Comparison of ENCODE assay signal across 8 mouse cellular contexts in the genomic region with DNA sequence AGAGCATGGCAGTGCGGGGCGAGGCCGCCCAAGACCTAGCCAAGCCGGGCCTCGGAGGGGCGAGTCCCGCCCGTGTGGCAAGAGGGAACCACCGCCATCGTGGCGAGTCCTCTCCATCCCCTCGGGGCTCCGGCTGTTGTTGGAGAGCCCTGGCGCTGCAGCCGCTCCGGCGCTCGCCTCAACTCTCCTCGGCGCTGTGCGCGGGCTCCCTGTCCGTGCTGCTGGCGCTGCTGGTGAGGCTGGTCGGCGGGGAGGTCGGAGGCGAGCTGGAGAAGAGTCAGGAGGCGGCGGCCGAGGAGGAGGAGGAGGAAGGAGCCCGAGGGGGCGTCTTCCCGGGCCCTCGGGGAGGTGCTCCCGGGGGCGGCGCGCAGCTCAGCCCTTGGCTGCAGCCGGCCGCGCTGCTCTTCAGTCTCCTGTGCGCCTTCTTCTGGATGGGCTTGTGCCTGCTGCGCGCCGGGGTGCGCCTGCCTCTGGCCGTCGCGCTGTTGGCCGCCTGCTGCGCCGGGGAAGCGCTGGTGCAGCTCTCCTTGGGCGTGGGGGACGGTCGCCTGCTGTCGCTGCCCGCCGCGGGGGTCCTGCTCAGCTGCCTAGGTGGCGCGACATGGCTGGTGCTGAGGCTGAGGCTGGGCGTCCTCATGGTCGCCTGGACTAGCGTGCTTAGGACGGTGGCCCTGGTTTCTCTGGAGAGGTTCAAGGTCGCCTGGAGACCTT. TPM values are rescaled to one million over a fixed set of nuclear protein-coding genes. Genes with fewer than 3 reads are reported as not detected.
DNase-seq lines count a peak whose midpoint lies in the region; ATAC-seq lines count a peak whose summit lies in the region.

No protein-coding gene starts in this region.

- peak; percentile 82 for DNase-seq in Muller cell, postnatal 12 days (ENCODE audit: inconsistent ontology term)
- peak; percentile 57 to 71 for DNase-seq in cerebellum, adult 18-20 months
- DNase-seq in heart, postnatal 10 days = peak; percentile 80 to 88
- DNase-seq in kidney, postnatal 36 days = peak; percentile 61 to 67
- peak; percentile 68 for DNase-seq in ovary, postnatal 14 days (ENCODE audit: low spot score)
- peak; percentile 77 for DNase-seq in urinary bladder, postnatal 14 days (ENCODE audit: low spot score)

- peak overlapping the region; percentile 65 for H3K9ac ChIP-seq in forebrain, embryonic 16.5 days (replicated peaks; ENCODE audit: low read depth, low read length)
- H3K9ac ChIP-seq in liver, embryonic 16.5 days (ENCODE audit: low read depth, low read length) = no peak overlapping the region; the same call in 1 of the 2 replicates

- no peaks in the 10 kb centered on the region for H3K9me3 ChIP-seq in forebrain, embryonic 16.5 days (ENCODE audit: control insufficient read depth, low read length)
- no peaks in the 10 kb centered on the region for H3K9me3 ChIP-seq in liver, embryonic 16.5 days (replicated peaks; ENCODE audit: control insufficient read depth, low read length)

- peaks cover 13% of the 10 kb centered on the region for H3K4me1 ChIP-seq in forebrain, embryonic 16.5 days (replicated peaks; ENCODE audit: control insufficient read depth, insufficient read depth, low read length)
- H3K4me1 ChIP-seq in liver, embryonic 16.5 days (ENCODE audit: control insufficient read depth, low read depth, low read length) = no peaks in the 10 kb centered on the region

- peaks cover 16% of the 10 kb centered on the region for H3K27me3 ChIP-seq in forebrain, embryonic 16.5 days (replicated peaks; ENCODE audit: control insufficient read depth, insufficient read depth, low read length)
- H3K27me3 ChIP-seq in liver, embryonic 16.5 days (ENCODE audit: control insufficient read depth, insufficient read depth, low read depth, low read length) = peaks cover 20% of the 10 kb centered on the region

- peak overlapping the region; percentile 96 for H3K4me2 ChIP-seq in forebrain, embryonic 16.5 days (ENCODE audit: low read length)
- H3K4me2 ChIP-seq in liver, embryonic 16.5 days (ENCODE audit: low read depth, low read length) = peak overlapping the region; percentile 55

- no peak overlapping the region for H3K27ac ChIP-seq in forebrain, embryonic 16.5 days (ENCODE audit: low read length)
- no peak overlapping the region for H3K27ac ChIP-seq in liver, embryonic 16.5 days (ENCODE audit: low read length)

- intact Hi-C loops in heart, postnatal 10 days (cut with DNase I) = loop anchor here (2.0 to 5.0 kb wide), 3 partner anchors 67 to 322 kb away; no protein-coding TSS in a partner anchor

- H3K36me3 ChIP-seq in forebrain, embryonic 16.5 days (ENCODE audit: control insufficient read depth, insufficient read depth) = no peaks in the 10 kb centered on the region
- no peaks in the 10 kb centered on the region for H3K36me3 ChIP-seq in liver, embryonic 16.5 days (ENCODE audit: control insufficient read depth, insufficient read depth)

- peak; percentile 86 for ATAC-seq in forebrain, embryonic 16.5 days
- peak; percentile 53 for ATAC-seq in liver, embryonic 16.5 days (ENCODE audit: low read depth)

- H3K4me3 ChIP-seq in forebrain, embryonic 16.5 days (replicated peaks; ENCODE audit: low read length) = peak overlapping the region; percentile 67
- H3K4me3 ChIP-seq in liver, embryonic 16.5 days (ENCODE audit: low read depth, low read length) = peak overlapping the region; percentile 48

- 0% methylated on average over 59 of the region's 68 CpGs for WGBS in forebrain, embryonic 16.5 days
- WGBS in liver, embryonic 16.5 days (ENCODE audit: insufficient replicate concordance) = under 1% methylated on average over 60 of the region's 68 CpGs

RNA-seq across cellular contexts. Expression of gene Pde3a, which starts 0.7 kb away (rescaled TPM):
- polyA plus RNA-seq in forebrain, embryonic 16.5 days (2015; fragmentation: Nextera tagmentation; extraction: Ambion mirVana) = 1.4 and 1.7 TPM in 2 replicates
- total RNA-seq in heart, postnatal 10 days (2021) = 10 to 100 TPM; 69.9 to 71.6 TPM
- polyA plus RNA-seq in liver, embryonic 16.5 days (2015; fragmentation: Nextera tagmentation; extraction: Ambion mirVana) = 1.1 and 1.3 TPM in 2 replicates
